Mouse (Mus musculus): Measurements from ENCODE around the gene Vasp.

Vasp gene

GRCm38 (mm10) chr7:19240905-19241463 lies 30.6 kb downstream of the Vasp start:
- ChIA-PET CTCF (interaction anchor here (0.7 to 5.3 kb wide), 20 partner anchors 8 to 103 kb away, joined by 3 to 53 read pairs (median 12); partner anchors contain the start of genes Ppm1n (in 3 of the 4), Fosb (in 1 of the 4) and Vasp (in 1 of the 4)), POLR2A (interaction anchor here (0.5 to 6.9 kb wide), 33 partner anchors 8 to 81 kb away, joined by 3 to 82 read pairs (median 9); partner anchors contain the start of genes Ppm1n (in 2 of the 4), Vasp (in 2 of the 4) and Opa3 (in 1 of the 4))

GRCm38 (mm10) chr7:19239986-19240385 lies 31.6 kb downstream of the Vasp start:
- ChIA-PET CTCF (interaction anchor here (0.5 to 5.3 kb wide), 77 partner anchors 9 to 445 kb away, joined by 3 to 53 read pairs (median 6); partner anchors contain the start of genes Ppm1n (in 4 of the 4), Vasp (in 2 of the 4), Cd3eap (in 1 of the 4) and Eml2 (in 1 of the 4)), POLR2A (interaction anchor here (0.5 to 6.9 kb wide), 56 partner anchors 9 to 461 kb away, joined by 3 to 82 read pairs (median 5); partner anchors contain the start of genes Ppm1n (in 3 of the 4), Vasp (in 3 of the 4), Opa3 (in 2 of the 4) and Eml2 (in 1 of the 4))

- ChIA-PET POLR2A (interaction anchor here (0.5 to 6.9 kb wide), 52 partner anchors 8 to 461 kb away, joined by 3 to 82 read pairs (median 6); partner anchors contain the start of genes Ppm1n (in 3 of the 4), Vasp (in 3 of the 4), Opa3 (in 2 of the 4) and Eml2 (in 1 of the 4)), CTCF (interaction anchor here (0.5 to 5.3 kb wide), 72 partner anchors 9 to 427 kb away, joined by 3 to 53 read pairs (median 6); partner anchors contain the start of genes Ppm1n (in 4 of the 4), Vasp (in 2 of the 4), Cd3eap (in 1 of the 4) and Eml2 (in 1 of the 4))
Measured at GRCm38 (mm10) chr7:19239423-19239822, 32.2 kb downstream of the Vasp start.

- POLR2A ChIA-PET = interaction anchor here in 2 of 4 experiments (1.3 to 6.9 kb wide), 6 partner anchors 10 to 34 kb away, joined by 3 to 82 read pairs (median 18); partner anchors contain the start of gene Opa3 (in 1 of the 2)
- CTCF ChIA-PET = interaction anchor here in 3 of 4 experiments (0.5 to 5.3 kb wide), 6 partner anchors 28 to 101 kb away, joined by 3 to 53 read pairs (median 10); partner anchors contain the start of gene Ppm1n (in 2 of the 3)
Measured at GRCm38 (mm10) chr7:19238344-19238743, 33.3 kb downstream of the Vasp start.

- POLR2A ChIA-PET = interaction anchor here (0.7 to 6.9 kb wide), 13 partner anchors 8 to 71 kb away, joined by 3 to 53 read pairs (median 3); partner anchors contain the start of genes Gipr (in 1 of the 4) and Ppm1n (in 1 of the 4)
- CTCF ChIA-PET = interaction anchor here in 3 of 4 experiments (0.5 to 1.3 kb wide), 8 partner anchors 18 to 464 kb away, joined by 3 to 4 read pairs (median 3); no protein-coding TSS in a partner anchor
Measured at GRCm38 (mm10) chr7:19236411-19236810, 35.2 kb downstream of the Vasp start.

- CTCF ChIA-PET = interaction anchor here in 2 of 4 experiments (1.3 to 1.5 kb wide), 2 partner anchors 9 to 49 kb away, joined by 3 to 6 read pairs; no protein-coding TSS in a partner anchor
- POLR2A ChIA-PET = interaction anchor here in 2 of 4 experiments (1.3 to 6.9 kb wide), 4 partner anchors 8 to 30 kb away, joined by 3 to 53 read pairs (median 4); no protein-coding TSS in a partner anchor
Measured at GRCm38 (mm10) chr7:19235092-19235671, 36.4 kb downstream of the Vasp start.

- ChIA-PET CTCF (interaction anchor here in 3 of 4 experiments (0.5 to 2.9 kb wide), 11 partner anchors 10 to 562 kb away, joined by 3 to 22 read pairs (median 4); partner anchors contain the start of gene Ppm1n (in 1 of the 3)), POLR2A (interaction anchor here in 2 of 4 experiments (0.9 to 3.4 kb wide), 5 partner anchors 22 to 44 kb away, joined by 3 to 10 read pairs (median 4); no protein-coding TSS in a partner anchor)
Measured at GRCm38 (mm10) chr7:19234652-19235051, 37.0 kb downstream of the Vasp start.

GRCm38 (mm10) chr7:19231849-19232248 lies 39.8 kb downstream of the Vasp start:
- ChIA-PET POLR2A (interaction anchor here in 3 of 4 experiments (0.9 to 6.7 kb wide), 8 partner anchors 8 to 49 kb away, joined by 3 to 82 read pairs (median 4); no protein-coding TSS in a partner anchor), CTCF (interaction anchor here in 2 of 4 experiments (0.6 to 4.9 kb wide), 4 partner anchors 8 to 51 kb away, joined by 3 to 46 read pairs (median 12); partner anchors contain the start of gene Ppm1n (in 1 of the 2))

- ChIA-PET POLR2A (interaction anchor here in 3 of 4 experiments (0.6 to 6.7 kb wide), 5 partner anchors 9 to 48 kb away, joined by 3 to 82 read pairs (median 7); no protein-coding TSS in a partner anchor), CTCF (interaction anchor here in 1 of 4 experiments (4.9 kb wide), 1 partner anchor 9 kb away, joined by 46 read pairs; no protein-coding TSS in a partner anchor)
Measured at GRCm38 (mm10) chr7:19230899-19231298, 40.7 kb downstream of the Vasp start.

GRCm38 (mm10) chr7:19230041-19230580 lies 41.5 kb downstream of the Vasp start:
- POLR2A ChIA-PET = interaction anchor here in 2 of 4 experiments (0.6 to 6.7 kb wide), 8 partner anchors 9 to 79 kb away, joined by 3 to 82 read pairs (median 18); partner anchors contain the start of gene Ppm1n (in 1 of the 2)
- CTCF ChIA-PET = interaction anchor here in 1 of 4 experiments (1.8 to 4.9 kb wide), 3 partner anchors 10 to 32 kb away, joined by 6 to 46 read pairs (median 19); no protein-coding TSS in a partner anchor

GRCm38 (mm10) chr7:19229404-19229803 lies 42.2 kb downstream of the Vasp start:
- POLR2A ChIA-PET = interaction anchor here in 3 of 4 experiments (0.7 to 6.7 kb wide), 28 partner anchors 10 to 586 kb away, joined by 3 to 82 read pairs (median 8); partner anchors contain the start of genes Eml2 (in 1 of the 3), Ercc1 (in 1 of the 3), Ppm1n (in 1 of the 3) and Six5 (in 1 of the 3)
- CTCF ChIA-PET = interaction anchor here in 3 of 4 experiments (1.0 to 4.9 kb wide), 13 partner anchors 10 to 80 kb away, joined by 3 to 46 read pairs (median 6); partner anchors contain the start of genes Fosb (in 1 of the 3) and Ppm1n (in 1 of the 3)

GRCm38 (mm10) chr7:19228793-19229148 lies 42.8 kb downstream of the Vasp start:
- ChIA-PET POLR2A (interaction anchor here in 3 of 4 experiments (0.6 to 6.7 kb wide), 102 partner anchors 9 to 586 kb away, joined by 3 to 82 read pairs (median 4); partner anchors contain the start of genes Cd3eap (in 2 of the 3), Eml2 (in 2 of the 3), Fosb (in 2 of the 3) and Ppm1n (in 2 of the 3)), CTCF (interaction anchor here in 3 of 4 experiments (0.5 to 4.9 kb wide), 33 partner anchors 11 to 139 kb away, joined by 3 to 46 read pairs (median 5); partner anchors contain the start of genes Eml2 (in 1 of the 3), Fosb (in 1 of the 3), Gipr (in 1 of the 3) and Ppm1n (in 1 of the 3))

GRCm38 (mm10) chr7:19227883-19228792 lies 43.5 kb downstream of the Vasp start, which contains the start of gene Opa3:
Opa3 (plus strand) TSS chr7:19228334.
- ChIA-PET CTCF (interaction anchor here in 3 of 4 experiments (0.6 to 4.9 kb wide), 38 partner anchors 11 to 136 kb away, joined by 3 to 46 read pairs (median 4); partner anchors contain the start of genes Eml2 (in 1 of the 3), Fosb (in 1 of the 3), Gipr (in 1 of the 3) and Ppm1n (in 1 of the 3)), POLR2A (interaction anchor here in 3 of 4 experiments (0.6 to 6.7 kb wide), 113 partner anchors 9 to 587 kb away, joined by 3 to 82 read pairs (median 4); partner anchors contain the start of genes Vasp (in 3 of the 3), Cd3eap (in 2 of the 3), Eml2 (in 2 of the 3) and Fosb (in 2 of the 3))

GRCm38 (mm10) chr7:19226817-19227797 lies 44.5 kb downstream of the Vasp start:
- ChIA-PET CTCF (interaction anchor here in 2 of 4 experiments (0.7 to 1.8 kb wide), 13 partner anchors 13 to 87 kb away, joined by 3 to 12 read pairs (median 3); partner anchors contain the start of gene Ppm1n (in 1 of the 2)), POLR2A (interaction anchor here (0.6 to 6.7 kb wide), 23 partner anchors 9 to 160 kb away, joined by 3 to 82 read pairs (median 4); partner anchors contain the start of genes Fosb (in 1 of the 4), Gpr4 (in 1 of the 4) and Vasp (in 1 of the 4))

Measured in embryonic stem cell, embryonic (primary cell).